Mouse (Mus musculus): ENCODE data around the gene Grasp.

DNA sequence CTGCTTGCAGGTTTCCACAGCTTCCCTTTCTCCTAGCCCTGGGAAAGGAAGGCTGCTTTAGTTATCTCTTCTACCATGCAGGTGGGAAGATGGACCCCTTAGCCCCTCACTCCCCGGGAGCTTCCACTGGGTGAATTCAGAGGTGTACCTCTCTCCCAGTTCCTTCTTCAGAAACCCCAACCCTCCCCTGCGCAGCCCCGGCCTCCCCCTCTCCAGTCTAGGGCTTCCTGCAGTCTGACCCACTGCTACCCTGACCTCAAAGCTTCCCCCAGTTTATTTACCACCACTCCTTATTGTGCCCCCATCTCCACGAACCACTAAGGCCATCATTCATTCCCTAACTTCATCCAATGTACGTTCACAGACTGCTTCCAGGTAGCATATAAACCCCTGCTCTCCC, 392 bp upstream of the Grasp start:
- TF ChIP-seq MYOD1 (IDR thresholded peaks at IDR 0.05; ENCODE audit: control insufficient read depth, insufficient read length, low read depth) (no peak), MAX (IDR thresholded peaks at IDR 0.05) (no peak), CTCF (IDR thresholded peaks at IDR 0.05; ENCODE audit: control insufficient read depth, insufficient read depth, insufficient read length) (no peak), USF1 (IDR thresholded peaks at IDR 0.05; ENCODE audit: low read depth) (no peak), MYOG (IDR thresholded peaks at IDR 0.05; ENCODE audit: control insufficient read depth, extremely low read depth, insufficient read length) (no peak)
